Mouse (Mus musculus) stomach, postnatal 0 days (tissue): Measurements from ENCODE around the gene Trp53rkb.

Source experiments
- CTCF ChIP-seq: IDR thresholded peaks from 2 replicates; pipeline ENCODE4 v1.5.1; 2016; ENCODE audit warnings: antibody characterized with exemption, low read depth, mild to moderate bottlenecking, moderate library complexity
- EP300 ChIP-seq: optimal IDR thresholded peaks from 2 replicates; pipeline ENCODE3; 2016; ENCODE audit warnings: antibody characterized with exemption

- no peak for TF ChIP-seq CTCF
- TF ChIP-seq EP300 = no peak
These were observed 32.1 kb downstream of the Trp53rkb start for GRCm38 (mm10) chr2:166824386-166824785.
